Mouse (Mus musculus): ENCODE measurements around the gene Lef1. TPM values are rescaled to one million over a fixed set of nuclear protein-coding genes. Genes with fewer than 3 reads are reported as not detected.

Lef1 gene
- polyA plus RNA-seq, 1 experiment from 2014 or later, result 18.7 TPM

DNA sequence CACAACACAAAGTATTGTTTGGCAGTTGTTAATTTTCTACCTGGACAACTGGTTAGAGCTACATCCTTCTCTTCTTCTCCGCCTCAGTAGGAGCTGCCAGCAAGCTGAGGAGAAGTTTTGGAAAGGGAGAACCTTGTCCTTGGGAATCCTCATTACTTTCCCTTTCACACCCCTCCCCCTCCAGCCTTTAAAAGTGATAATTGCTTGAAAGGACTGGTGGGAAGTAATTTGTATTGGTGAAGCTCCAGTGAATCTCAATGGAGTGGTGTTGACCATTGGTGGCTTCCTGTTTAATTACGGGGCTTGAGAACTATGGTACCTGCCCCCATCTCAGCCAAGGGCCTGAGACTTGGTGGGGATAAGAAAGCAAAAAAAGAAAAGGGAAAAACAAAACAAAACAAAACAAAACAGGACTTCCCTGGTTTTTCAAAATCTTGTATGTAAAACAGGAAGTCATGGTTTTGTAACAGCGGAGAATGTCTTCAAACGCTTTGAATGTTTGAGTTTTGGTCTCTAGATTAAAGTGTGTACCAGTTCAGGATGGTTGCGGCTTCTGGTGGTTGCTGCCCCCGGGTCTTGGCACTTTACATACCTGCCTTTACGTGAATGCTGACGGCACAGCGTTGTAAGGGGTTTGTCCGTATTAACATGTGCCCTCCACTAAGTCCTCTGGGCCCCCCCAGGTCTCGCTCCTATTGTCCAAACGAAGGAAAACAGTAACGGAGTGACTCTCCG, 49.8 kb downstream of the Lef1 start:
- Histone ChIP-seq H3K9ac (no peak overlapping the region), H3K4me2 (no peak overlapping the region), H3K27ac (ENCODE audit: poor library complexity, severe bottlenecking) (no peak overlapping the region), H3K27me3 (replicated peaks) (no peaks in the 10 kb centered on the region), H3K4me3 (no peak overlapping the region), H3K36me3 (no peaks in the 10 kb centered on the region), H3K9me3 (replicated peaks) (no peaks in the 10 kb centered on the region), H3K4me1 (replicated peaks) (peaks cover 27% of the 10 kb centered on the region)
- ATAC-seq (ENCODE audit: insufficient number of reproducible peaks, low FRiP score), result no peak
- 79% methylated on average over 14 of the region's 14 CpGs for WGBS

- H3K9ac ChIP-seq, result no peak overlapping the region
- no peak overlapping the region for H3K4me2 ChIP-seq
- no peak overlapping the region for H3K4me3 ChIP-seq
- H3K4me1 ChIP-seq (replicated peaks), result peaks cover 21% of the 10 kb centered on the region
- no peak for ATAC-seq (ENCODE audit: insufficient number of reproducible peaks, low FRiP score)
- WGBS, result 69% methylated on average over 7 of the region's 7 CpGs
- H3K27ac ChIP-seq (ENCODE audit: poor library complexity, severe bottlenecking), result no peak overlapping the region
- H3K9me3 ChIP-seq (replicated peaks), result no peaks in the 10 kb centered on the region
- H3K36me3 ChIP-seq, result no peaks in the 10 kb centered on the region
- H3K27me3 ChIP-seq (replicated peaks), result no peaks in the 10 kb centered on the region
These were observed 50.6 kb downstream of the Lef1 start for GRCm38 (mm10) chr3:131160921-131161320.

GRCm38 (mm10) chr3:131167731-131168130, 57.5 kb downstream of the Lef1 start:
- peaks cover 16% of the 10 kb centered on the region for H3K4me1 ChIP-seq (replicated peaks)
- H3K9ac ChIP-seq, result no peak overlapping the region
- no peak overlapping the region for H3K27ac ChIP-seq (ENCODE audit: poor library complexity, severe bottlenecking)
- WGBS, result 88% methylated on average over 4 of the region's 4 CpGs
- no peaks in the 10 kb centered on the region for H3K9me3 ChIP-seq (replicated peaks)
- no peak overlapping the region for H3K4me3 ChIP-seq
- H3K4me2 ChIP-seq, result no peak overlapping the region
- no peak for ATAC-seq (ENCODE audit: insufficient number of reproducible peaks, low FRiP score)
- H3K36me3 ChIP-seq, result no peaks in the 10 kb centered on the region
- no peaks in the 10 kb centered on the region for H3K27me3 ChIP-seq (replicated peaks)

DNA sequence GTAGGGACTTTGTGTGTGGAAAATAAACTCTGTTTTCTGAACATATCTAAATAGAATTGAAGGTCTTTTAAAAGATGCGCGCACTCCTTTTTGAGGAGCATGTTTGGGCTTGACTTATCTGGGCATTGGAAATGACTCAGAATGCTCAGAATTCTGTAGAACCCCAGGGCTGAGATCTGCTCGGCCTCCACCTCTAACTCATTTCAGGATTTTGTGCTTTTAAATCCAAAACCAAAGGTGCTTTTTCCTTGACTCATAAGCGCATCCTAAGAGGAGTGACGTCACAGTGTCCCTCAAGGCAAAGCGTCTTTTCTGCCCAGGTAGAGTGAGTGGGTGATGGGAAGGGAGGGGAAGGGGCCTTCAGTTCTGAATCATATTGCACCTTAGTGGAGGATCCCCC, 58.9 kb downstream of the Lef1 start:
- Histone ChIP-seq H3K9me3 (replicated peaks) (no peaks in the 10 kb centered on the region), H3K27ac (ENCODE audit: poor library complexity, severe bottlenecking) (no peak overlapping the region), H3K4me1 (replicated peaks) (peaks cover 16% of the 10 kb centered on the region), H3K4me3 (no peak overlapping the region), H3K27me3 (replicated peaks) (no peaks in the 10 kb centered on the region), H3K4me2 (no peak overlapping the region), H3K36me3 (no peaks in the 10 kb centered on the region), H3K9ac (no peak overlapping the region)
- 86% methylated on average over 6 of the region's 6 CpGs for WGBS
- no peak for ATAC-seq (ENCODE audit: insufficient number of reproducible peaks, low FRiP score)

GRCm38 (mm10) chr3:131170099-131170643, 59.9 kb downstream of the Lef1 start:
- Histone ChIP-seq H3K9me3 (replicated peaks) (no peaks in the 10 kb centered on the region), H3K36me3 (no peaks in the 10 kb centered on the region), H3K4me1 (replicated peaks) (peaks cover 16% of the 10 kb centered on the region), H3K4me3 (no peak overlapping the region), H3K27ac (ENCODE audit: poor library complexity, severe bottlenecking) (no peak overlapping the region), H3K9ac (no peak overlapping the region), H3K4me2 (no peak overlapping the region), H3K27me3 (replicated peaks) (no peaks in the 10 kb centered on the region)
- WGBS, result 82% methylated on average over 6 of the region's 6 CpGs
- no peak for ATAC-seq (ENCODE audit: insufficient number of reproducible peaks, low FRiP score)

GRCm38 (mm10) chr3:131171292-131171960, 61.2 kb downstream of the Lef1 start:
- H3K27ac ChIP-seq (ENCODE audit: poor library complexity, severe bottlenecking), result peak overlapping the region; percentile 7; the same call in 1 of the 2 replicates
- H3K4me2 ChIP-seq, result no peak overlapping the region; the same call in 1 of the 2 replicates
- WGBS, result 27% methylated on average over 11 of the region's 11 CpGs

DNA sequence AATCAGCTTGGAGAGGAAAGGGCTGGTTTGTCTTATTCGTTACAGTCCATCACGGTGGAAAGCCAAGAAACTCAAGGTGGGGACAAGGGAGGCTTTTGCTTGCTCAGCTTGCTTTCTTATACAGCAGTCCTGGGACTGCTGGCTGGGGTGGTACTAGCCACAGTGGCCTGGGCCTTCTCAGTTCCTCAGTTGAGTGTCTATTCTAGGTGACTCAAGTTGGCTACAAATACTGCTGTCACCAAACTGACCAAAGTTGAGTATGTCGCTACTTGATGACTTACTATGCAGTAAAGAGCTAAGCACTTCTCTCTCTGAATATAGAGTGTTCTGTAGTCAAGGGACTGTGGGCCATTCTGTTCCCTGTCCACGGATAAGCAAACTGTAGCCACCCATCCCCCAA, 62.0 kb downstream of the Lef1 start:
- no peak for ATAC-seq (ENCODE audit: insufficient number of reproducible peaks, low FRiP score)
- no peak overlapping the region for H3K4me2 ChIP-seq
- no peaks in the 10 kb centered on the region for H3K27me3 ChIP-seq (replicated peaks)
- H3K4me1 ChIP-seq (replicated peaks), result peaks cover 16% of the 10 kb centered on the region
- no peak overlapping the region for H3K4me3 ChIP-seq
- H3K36me3 ChIP-seq, result no peaks in the 10 kb centered on the region
- H3K9me3 ChIP-seq (replicated peaks), result no peaks in the 10 kb centered on the region
- WGBS, result 67% methylated on average over 4 of the region's 4 CpGs
- H3K27ac ChIP-seq (ENCODE audit: poor library complexity, severe bottlenecking), result no peak overlapping the region
- no peak overlapping the region for H3K9ac ChIP-seq

More at GRCm38 (mm10) chr3:131171292-131171960, 61.2 kb downstream of the Lef1 start:
- H3K36me3 ChIP-seq, result no peaks in the 10 kb centered on the region
- ATAC-seq (ENCODE audit: insufficient number of reproducible peaks, low FRiP score), result no peak
- H3K9me3 ChIP-seq (replicated peaks), result no peaks in the 10 kb centered on the region
- H3K4me1 ChIP-seq (replicated peaks), result peaks cover 16% of the 10 kb centered on the region
- no peak overlapping the region for H3K9ac ChIP-seq
- H3K4me3 ChIP-seq, result no peak overlapping the region
- no peaks in the 10 kb centered on the region for H3K27me3 ChIP-seq (replicated peaks)

- 83% methylated on average over 11 of the region's 11 CpGs for WGBS
- Histone ChIP-seq H3K4me3 (no peak overlapping the region), H3K9me3 (replicated peaks) (no peaks in the 10 kb centered on the region), H3K4me1 (replicated peaks) (no peaks in the 10 kb centered on the region; the same call in 1 of the 2 replicates), H3K4me2 (no peak overlapping the region), H3K36me3 (no peaks in the 10 kb centered on the region; the same call in 1 of the 2 replicates), H3K27ac (ENCODE audit: poor library complexity, severe bottlenecking) (no peak overlapping the region), H3K27me3 (replicated peaks) (no peaks in the 10 kb centered on the region), H3K9ac (no peak overlapping the region)
- no peak for ATAC-seq (ENCODE audit: insufficient number of reproducible peaks, low FRiP score)
These were observed 70.7 kb downstream of the Lef1 start for GRCm38 (mm10) chr3:131181006-131181405.

GRCm38 (mm10) chr3:131182158-131182557, 71.9 kb downstream of the Lef1 start:
- 77% methylated on average over 6 of the region's 6 CpGs for WGBS

DNA sequence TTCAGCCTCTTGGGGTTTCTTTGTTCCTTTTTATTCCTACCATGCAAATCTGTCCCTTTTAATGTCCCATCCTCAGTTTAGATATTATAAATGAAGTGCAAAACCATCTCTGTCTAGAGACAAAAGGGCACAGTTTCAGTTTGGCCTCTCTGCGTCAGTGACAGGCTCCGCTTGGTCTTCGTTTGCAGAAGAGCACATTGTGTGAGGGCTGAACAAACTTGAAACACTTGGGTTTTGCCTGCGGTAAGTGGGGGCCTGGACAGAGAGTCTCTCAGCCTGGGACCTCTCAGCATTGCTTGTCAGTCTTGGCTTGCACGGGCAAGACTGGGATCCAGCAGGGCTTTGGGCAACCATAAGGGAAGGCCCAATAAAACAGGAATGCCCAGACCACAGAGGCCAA, 75.9 kb downstream of the Lef1 start:
- Histone ChIP-seq H3K9ac (no peak overlapping the region), H3K36me3 (no peaks in the 10 kb centered on the region; the same call in 1 of the 2 replicates), H3K27me3 (replicated peaks) (no peaks in the 10 kb centered on the region), H3K9me3 (replicated peaks) (no peaks in the 10 kb centered on the region), H3K4me1 (replicated peaks) (peaks cover 6% of the 10 kb centered on the region), H3K27ac (ENCODE audit: poor library complexity, severe bottlenecking) (no peak overlapping the region), H3K4me3 (no peak overlapping the region), H3K4me2 (no peak overlapping the region)
- WGBS, result 81% methylated on average over 5 of the region's 5 CpGs
- ATAC-seq (ENCODE audit: insufficient number of reproducible peaks, low FRiP score), result no peak

More at GRCm38 (mm10) chr3:131182158-131182557, 71.9 kb downstream of the Lef1 start:
- no peaks in the 10 kb centered on the region for H3K9me3 ChIP-seq (replicated peaks)
- H3K4me1 ChIP-seq (replicated peaks), result no peaks in the 10 kb centered on the region; the same call in 1 of the 2 replicates
- H3K27me3 ChIP-seq (replicated peaks), result no peaks in the 10 kb centered on the region
- no peak for ATAC-seq (ENCODE audit: insufficient number of reproducible peaks, low FRiP score)
- no peaks in the 10 kb centered on the region; the same call in 1 of the 2 replicates for H3K36me3 ChIP-seq
- H3K9ac ChIP-seq, result no peak overlapping the region
- H3K4me2 ChIP-seq, result no peak overlapping the region
- H3K4me3 ChIP-seq, result no peak overlapping the region
- no peak overlapping the region for H3K27ac ChIP-seq (ENCODE audit: poor library complexity, severe bottlenecking)

DNA sequence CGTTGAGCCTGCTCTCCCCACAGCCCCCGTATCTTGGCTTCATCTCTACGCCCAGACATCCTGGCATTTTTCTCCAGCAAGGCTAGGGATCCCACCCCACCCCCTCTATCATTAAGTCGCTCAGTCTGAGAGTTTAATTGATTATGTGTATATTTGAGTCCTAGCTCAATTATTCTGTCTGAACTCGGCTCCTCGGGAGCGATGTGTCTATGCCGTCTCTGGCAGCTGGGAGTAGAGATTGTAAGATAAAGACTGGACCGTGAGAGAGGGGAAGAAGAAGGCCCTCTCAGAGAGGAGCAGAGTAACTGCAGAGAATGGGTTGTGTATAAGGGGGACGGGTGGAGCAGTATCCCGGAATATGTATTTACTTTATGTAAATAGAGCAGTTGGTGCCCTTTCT, 80.0 kb downstream of the Lef1 start:
- Histone ChIP-seq H3K36me3 (peaks cover 3% of the 10 kb centered on the region; the same call in 1 of the 2 replicates), H3K9me3 (replicated peaks) (no peaks in the 10 kb centered on the region), H3K27me3 (replicated peaks) (no peaks in the 10 kb centered on the region), H3K4me3 (no peak overlapping the region), H3K4me2 (0 out of 2 replicates have a peak overlapping the region, but pooled peaks have one; percentile 19), H3K9ac (no peak overlapping the region), H3K4me1 (replicated peaks) (peaks cover 6% of the 10 kb centered on the region), H3K27ac (ENCODE audit: poor library complexity, severe bottlenecking) (no peak overlapping the region)
- no peak for ATAC-seq (ENCODE audit: insufficient number of reproducible peaks, low FRiP score)
- WGBS, result 41% methylated on average over 11 of the region's 11 CpGs

Data from heart, embryonic 12.5 days (tissue).